23 mouse cellular contexts compared by ENCODE assay signal in the genomic region with DNA sequence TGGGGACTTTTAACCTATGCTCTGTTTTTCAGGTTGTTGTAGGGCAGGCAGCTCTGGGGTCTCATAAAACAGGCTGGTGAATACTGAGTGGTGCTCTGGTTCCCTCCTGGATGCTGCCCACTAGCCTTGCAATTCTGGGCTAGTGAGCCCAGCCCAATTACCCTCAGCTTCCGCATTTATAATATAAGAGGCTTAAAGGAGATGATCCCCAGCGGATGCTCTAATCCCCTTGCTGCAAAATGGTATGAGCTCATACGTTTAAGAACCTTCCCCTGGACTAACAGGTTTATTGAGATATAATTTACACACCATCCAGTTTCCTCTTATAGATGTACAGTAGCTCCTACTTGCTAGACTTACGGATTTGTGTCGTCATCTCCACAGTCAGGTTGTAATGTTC.
"Had no signal": no experiment of that assay in that cellular context is flagged by ENCODE, and none has a peak within 500 bp of the region (broad histone marks: within the 10 kb centered on the region; RNA-seq: fewer than 3 reads in every experiment).

No protein-coding gene starts in this region.

- H3K4me3 ChIP-seq: heart, adult 2 months; heart, embryonic 13.5 days; heart, embryonic 15.5 days; hindbrain, embryonic 13.5 days; hindbrain, embryonic 15.5 days; kidney, embryonic 15.5 days; left cerebral cortex, adult 2 months; limb, embryonic 10.5 days; limb, embryonic 12.5 days had no signal

- H3K9ac ChIP-seq: heart, embryonic 13.5 days; heart, embryonic 15.5 days; hindbrain, embryonic 13.5 days; hindbrain, embryonic 15.5 days; kidney, embryonic 15.5 days; limb, embryonic 12.5 days had no signal

- H3K36me3 ChIP-seq: hindbrain, embryonic 13.5 days; hindbrain, embryonic 15.5 days had no signal

- ATAC-seq: forebrain, embryonic 16.5 days; hindbrain, postnatal 0 days; intestine, embryonic 16.5 days had no signal

- DNase-seq: gastrocnemius, postnatal 25 days; heart, adult 11 months; heart, adult 2 months; heart, postnatal 14 days; heart, postnatal 36 days; kidney, adult 11 months; kidney, adult 2 months; kidney, adult 9 months; kidney, postnatal 14 days; kidney, postnatal 36 days had no signal

- H3K4me2 ChIP-seq: heart, embryonic 11.5 days; heart, embryonic 13.5 days; heart, embryonic 15.5 days; hindbrain, embryonic 13.5 days; hindbrain, embryonic 15.5 days; kidney, embryonic 15.5 days; limb, embryonic 12.5 days had no signal

- H3K27me3 ChIP-seq: heart, embryonic 13.5 days; heart, embryonic 15.5 days; hindbrain, embryonic 13.5 days; hindbrain, embryonic 15.5 days; kidney, embryonic 15.5 days; limb, embryonic 12.5 days had no signal

- H3K27ac ChIP-seq: heart, adult 2 months; heart, embryonic 13.5 days; heart, embryonic 15.5 days; hindbrain, embryonic 13.5 days; hindbrain, embryonic 15.5 days; hindbrain, postnatal 0 days; kidney, postnatal 0 days; left cerebral cortex, adult 2 months; limb, embryonic 10.5 days; limb, embryonic 12.5 days had no signal

- H3K9me3 ChIP-seq: heart, embryonic 13.5 days; heart, embryonic 15.5 days; hindbrain, embryonic 13.5 days; hindbrain, embryonic 15.5 days; kidney, embryonic 15.5 days; limb, embryonic 10.5 days; limb, embryonic 12.5 days had no signal
